Mouse (Mus musculus) gastrocnemius, postnatal 10 days (tissue): ENCODE results near the gene Gm5849. TPM values are rescaled to one million over a fixed set of nuclear protein-coding genes. Genes with fewer than 3 reads are reported as not detected.
"Not testable (repeated sequence)": the region's sequence is repeated elsewhere in the genome, so short reads cannot be mapped to it uniquely, and the experiment has no call there.

Experiments used
- DNase-seq: peaks from one replicate; pipeline ENCODE4 v3.0.0; 2021; ENCODE audit warnings: mixed read lengths
- long read RNA-seq, 2 experiments: library from polyadenylated mRNA; stranded (forward); transcript quantifications; one replicate each; pipeline ENCODE4 v2.0.0; 2021
- total RNA-seq, 2 experiments: library from RNA; stranded (reverse); gene quantifications; 2 replicates each; pipeline ENCODE4 v1.2.3; 2021

The Gm5849 gene
- not detected for total RNA-seq
- long read RNA-seq, experiment 1, result 0 reads
- long read RNA-seq, experiment 2, result 0 reads

- not testable (repeated sequence) for DNase-seq
These were observed at the start of gene Gm5849 for GRCm38 (mm10) chr3:90777776-90778175. Gm5849 (minus strand) TSS chr3:90777876.

DNA sequence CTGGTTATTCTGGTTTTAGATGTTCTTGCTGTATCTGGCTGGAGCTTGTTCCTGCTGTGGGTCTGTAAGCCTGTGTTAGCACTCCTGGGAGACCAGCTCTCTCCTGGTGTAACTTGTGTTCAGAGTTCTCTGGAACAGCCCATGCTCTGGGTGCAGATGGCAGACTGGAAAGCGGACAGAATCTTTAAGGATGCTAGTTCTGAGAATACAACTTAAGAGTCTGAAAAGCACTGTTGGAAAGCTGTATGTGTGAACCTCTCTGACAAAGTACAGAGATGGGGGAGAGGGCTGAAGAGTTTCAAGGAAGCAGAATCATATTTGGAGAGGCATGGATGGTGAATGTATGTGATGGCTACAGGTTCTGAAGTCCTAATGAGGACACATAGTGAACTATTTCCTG lies 28.0 kb downstream of the Gm5849 start:
- DNase-seq, result no peak

DNA sequence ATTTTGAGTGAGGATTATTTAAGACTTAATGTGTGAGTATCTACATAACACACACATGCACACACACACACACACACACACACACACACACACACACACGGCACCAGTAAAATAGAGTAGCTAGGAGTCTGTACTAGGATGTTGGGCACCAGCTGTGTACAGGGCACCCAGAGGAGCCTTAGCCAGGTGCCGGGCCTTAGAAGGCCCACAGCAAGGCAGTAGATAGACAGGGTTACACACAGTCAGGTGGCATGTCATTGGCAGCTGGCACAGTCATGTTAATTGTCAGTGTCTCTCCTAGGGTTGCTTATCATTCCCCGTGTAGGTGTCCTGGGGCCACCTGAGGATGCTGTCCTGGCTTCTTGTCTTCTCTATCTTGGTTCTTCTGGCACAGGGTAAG lies 51.1 kb downstream of the Gm5849 start, which contains the start of gene Pglyrp4:
Gene Pglyrp4, plus strand, starts transcription at position 301 of the 400 bp plus-strand sequence.
- DNase-seq, result no peak

Other genes starting within 250 kb of the Gm5849 start
- 100 to 1,000 TPM; 124 to 128 TPM for gene S100a16, start 240.6 kb downstream of the Gm5849 start, total RNA-seq
- 1 to 10 TPM in 1 of 2 experiments, under 1 TPM in 1; 0.49 to 1.6 TPM for gene S100a3, start 217.3 kb downstream of the Gm5849 start, total RNA-seq
- not detected for gene S100a2, start 187.6 kb downstream of the Gm5849 start, total RNA-seq
- gene Gm42674, start 176.0 kb downstream of the Gm5849 start, total RNA-seq, result not detected
- gene S100a4, start 174.1 kb downstream of the Gm5849 start, total RNA-seq, result 10 to 100 TPM in 1 of 2 experiments, 1 to 10 TPM in 1; 9.6 to 20.1 TPM
- gene S100a5, start 169.4 kb downstream of the Gm5849 start, total RNA-seq, result not detected
- 100 to 1,000 TPM in 1 of 2 experiments, 10 to 100 TPM in 1; 83.2 to 102 TPM for gene S100a6, start 165.0 kb downstream of the Gm5849 start, total RNA-seq
- not detected for gene S100a7a, start 123.9 kb downstream of the Gm5849 start, total RNA-seq
- gene S100a8, start 108.9 kb downstream of the Gm5849 start, total RNA-seq, result 10 to 100 TPM in 1 of 2 experiments, under 1 TPM in 1; 0.94 to 42.3 TPM
- 10 to 100 TPM in 1 of 2 experiments, under 1 TPM in 1; 0.70 to 44.4 TPM for gene S100a9, start 82.2 kb downstream of the Gm5849 start, total RNA-seq
- gene Pglyrp4, start 51.0 kb downstream of the Gm5849 start, total RNA-seq, result not detected